Comparison of ENCODE assay signal across 7 mouse cellular contexts in the genomic region with DNA sequence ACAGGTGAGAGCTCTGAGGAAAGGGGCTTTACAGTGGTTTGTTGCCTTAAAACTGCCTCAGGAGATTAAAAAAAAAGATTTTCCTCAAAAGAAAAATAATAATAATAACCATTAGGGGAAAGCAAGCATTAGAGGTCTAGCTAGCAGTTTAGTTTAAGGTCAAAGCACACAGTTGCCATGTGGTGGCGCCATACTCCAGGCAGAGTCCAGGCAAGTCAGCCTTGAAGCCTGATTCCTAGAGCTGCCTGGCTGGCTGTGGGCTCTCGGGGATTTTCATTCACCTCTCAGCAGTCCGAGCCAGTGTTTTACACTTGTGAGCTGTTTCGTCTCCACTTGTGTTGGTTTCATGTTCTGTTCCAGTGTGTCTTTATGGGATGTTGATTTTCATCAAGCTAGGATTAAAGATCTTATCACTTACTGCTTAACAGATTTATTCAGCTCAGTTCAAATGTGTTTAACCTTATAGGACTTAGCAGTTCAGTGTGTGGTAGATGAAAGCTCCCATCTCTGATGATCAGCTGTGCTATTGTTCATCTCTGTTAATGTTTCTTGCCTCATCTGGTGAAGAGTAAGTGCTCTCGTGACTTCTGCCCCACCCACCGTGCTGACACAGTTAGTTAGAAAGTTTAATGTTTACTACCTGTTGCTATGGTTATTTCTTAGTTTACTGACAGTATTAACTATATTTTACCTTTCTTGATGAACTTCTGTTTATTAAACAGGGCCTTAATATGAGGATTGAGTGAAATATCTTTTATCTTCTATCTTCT.
A peak's percentile ranks its signal among the peaks of the same experiment; 100 is the strongest.
DNase-seq lines count a peak whose midpoint lies in the region.

No protein-coding gene starts in this region.

- peak; percentile 81 for DNase-seq in 416B (ENCODE audit: low read depth)
- DNase-seq in CD8-positive naive resting alpha-beta T cell, adult 2 months (ENCODE audit: low read depth in 2 of 2, low spot score in 2 of 2): peak; percentile 21 to 27
- DNase-seq in c-Kit-negative CD71-positive TER-119-positive erythroid progenitor cells, embryonic 14.5 days (ENCODE audit: low read depth, low spot score): peak; percentile 44
- DNase-seq in frontal cortex, postnatal 36 days (ENCODE audit: low spot score in 2 of 2): peak; percentile 40 to 66
- peak; percentile 78 to 80 for DNase-seq in kidney, postnatal 25 days
- DNase-seq in lung, postnatal 25 days (ENCODE audit: low spot score): peak; percentile 49
- peak; percentile 36 for DNase-seq in spleen, adult 12 weeks (ENCODE audit: low spot score)

Comparison
In these comparisons a context has a peak if more than half of its experiments do, and no peak if none do; other contexts are left out.
1. Peak in every context shown above with its lines: DNase-seq.
2. DNase-seq: peak in every context shown above with its lines; median percentile 81 in 416B; 79 in kidney, postnatal 25 days; 53 in frontal cortex, postnatal 36 days; 49 in lung, postnatal 25 days; 44 in c-Kit-negative CD71-positive TER-119-positive erythroid progenitor cells, embryonic 14.5 days; 36 in spleen, adult 12 weeks; 24 in CD8-positive naive resting alpha-beta T cell, adult 2 months.